Mouse (Mus musculus) forelimb bud, embryonic 11.5 days (tissue): ENCODE results near the gene Naa80.
A peak's percentile ranks its signal among the peaks of the same experiment; 100 is the strongest.
"Not testable (repeated sequence)": the region's sequence is repeated elsewhere in the genome, so short reads cannot be mapped to it uniquely, and the experiment has no call there.

Source experiments
- DNase-seq: peaks from one replicate; pipeline ENCODE4 v3.0.0-alpha.2; 2012; ENCODE audit warnings: low read depth, low spot score

The Naa80 gene

GRCm38 (mm10) chr9:107571534-107572326, 7.0 kb upstream of the Naa80 start:
- DNase-seq = no peak

- DNase-seq = no peak
These were observed 6.4 kb upstream of the Naa80 start for GRCm38 (mm10) chr9:107572327-107572662.

- not testable (repeated sequence) for DNase-seq
These were observed 4.9 kb upstream of the Naa80 start for GRCm38 (mm10) chr9:107573774-107574173.

DNA sequence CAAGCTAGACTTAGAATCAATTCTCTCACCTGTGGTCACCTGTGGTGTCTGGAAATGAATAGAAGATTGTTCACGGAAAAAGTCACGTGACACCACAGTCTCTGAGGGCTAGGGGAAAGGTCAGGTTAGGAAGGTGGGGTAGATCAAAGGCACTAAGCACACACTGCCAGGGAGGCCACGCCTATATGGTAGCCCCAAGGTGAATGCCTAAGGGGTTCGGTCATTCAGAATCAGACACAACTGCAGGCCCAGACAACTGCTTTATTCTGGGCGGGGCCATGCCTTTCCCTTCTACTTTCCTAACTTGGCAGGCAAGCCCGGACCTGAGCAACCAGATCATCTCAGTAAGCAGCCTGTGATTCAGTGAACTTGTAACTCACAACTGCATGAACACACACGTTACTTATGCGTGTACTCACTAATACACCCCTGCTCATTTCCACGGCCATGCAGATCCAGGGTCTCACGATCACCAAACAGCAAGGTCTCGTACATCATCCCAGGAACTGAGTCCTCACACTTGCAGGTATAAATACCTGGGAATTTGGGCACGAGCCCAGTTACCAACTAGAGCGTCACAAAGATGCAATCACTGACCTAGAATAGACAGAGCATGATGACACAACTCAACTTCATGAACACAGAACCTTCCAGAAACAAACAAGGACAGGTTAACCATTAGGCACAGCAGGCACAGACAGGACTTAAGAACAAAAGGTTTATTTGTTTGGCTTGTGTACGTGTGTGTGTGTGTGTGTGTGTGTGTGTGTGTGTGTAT, 2.9 kb upstream of the Naa80 start:
- DNase-seq = no peak

DNA sequence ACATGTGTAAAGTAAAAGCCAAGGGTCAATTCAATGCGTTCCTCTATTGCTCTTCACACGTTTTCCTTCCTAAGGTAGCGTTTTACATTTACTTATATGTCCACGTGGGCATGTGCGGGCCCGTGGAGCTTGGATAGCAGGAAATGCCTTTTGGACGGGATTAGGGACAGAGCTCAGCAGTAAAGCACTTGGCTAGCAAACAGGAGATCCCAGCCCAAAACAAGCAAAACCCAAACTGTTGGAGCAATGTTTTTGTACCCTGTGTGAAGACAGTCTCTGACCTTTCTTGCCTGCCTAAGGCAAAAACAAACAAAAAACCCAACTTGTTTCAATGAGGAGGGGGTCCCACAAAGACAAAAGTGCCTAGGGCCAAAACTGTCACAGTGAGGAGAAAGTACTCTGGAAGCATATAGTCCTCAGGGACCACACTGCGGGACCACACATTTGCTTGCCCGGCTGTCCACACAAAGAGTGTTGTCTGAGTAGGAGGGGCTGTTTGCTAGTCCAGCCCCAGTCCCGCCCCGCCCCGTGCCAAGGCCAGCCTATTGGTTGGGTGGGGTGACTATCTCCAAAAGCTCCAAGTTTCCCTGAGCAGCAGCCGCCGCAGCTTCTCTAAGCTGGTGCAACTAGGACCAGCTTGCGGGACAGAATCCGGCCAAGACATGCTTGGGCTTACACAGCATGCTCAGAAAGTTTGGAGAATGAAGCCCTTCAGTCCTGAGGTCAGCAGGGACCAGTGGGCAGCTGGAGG, 2.2 kb upstream of the Naa80 start, which contains the start of gene Hyal1:
Gene Hyal1, plus strand, starts transcription at position 571 of the 751 bp plus-strand sequence.
- DNase-seq = peak; percentile 70

- DNase-seq = no peak
These were observed 816 bp upstream of the Naa80 start for GRCm38 (mm10) chr9:107577871-107578270.

GRCm38 (mm10) chr9:107579023-107579900, 575 bp downstream of the Naa80 start:
- no peak for DNase-seq

- DNase-seq = peak; percentile 77
These were observed 2.0 kb downstream of the Naa80 start, which contains the start of gene Hyal3 for GRCm38 (mm10) chr9:107580501-107581317. Gene Hyal3 (plus strand): TSS chr9:107580818.

DNA sequence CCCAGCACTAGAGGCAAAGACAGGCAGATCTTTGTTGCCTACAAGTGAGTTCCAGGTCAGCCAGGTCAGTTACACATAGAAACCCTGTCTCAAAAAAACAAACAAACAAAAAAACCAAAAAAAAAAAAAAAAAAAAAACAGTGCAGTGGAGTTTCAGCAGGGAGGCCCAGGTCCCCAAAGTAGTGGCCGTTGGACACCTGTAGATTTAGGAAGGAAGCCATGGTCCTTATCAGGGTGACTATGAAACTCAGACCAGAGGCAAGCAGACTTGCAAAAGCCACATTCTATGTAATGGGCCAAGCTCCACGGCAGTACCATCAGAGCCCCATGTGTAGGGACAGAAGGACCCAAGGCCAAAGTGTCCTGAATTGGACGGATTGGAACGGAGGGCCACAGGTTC, 2.9 kb downstream of the Naa80 start:
- no peak for DNase-seq

DNA sequence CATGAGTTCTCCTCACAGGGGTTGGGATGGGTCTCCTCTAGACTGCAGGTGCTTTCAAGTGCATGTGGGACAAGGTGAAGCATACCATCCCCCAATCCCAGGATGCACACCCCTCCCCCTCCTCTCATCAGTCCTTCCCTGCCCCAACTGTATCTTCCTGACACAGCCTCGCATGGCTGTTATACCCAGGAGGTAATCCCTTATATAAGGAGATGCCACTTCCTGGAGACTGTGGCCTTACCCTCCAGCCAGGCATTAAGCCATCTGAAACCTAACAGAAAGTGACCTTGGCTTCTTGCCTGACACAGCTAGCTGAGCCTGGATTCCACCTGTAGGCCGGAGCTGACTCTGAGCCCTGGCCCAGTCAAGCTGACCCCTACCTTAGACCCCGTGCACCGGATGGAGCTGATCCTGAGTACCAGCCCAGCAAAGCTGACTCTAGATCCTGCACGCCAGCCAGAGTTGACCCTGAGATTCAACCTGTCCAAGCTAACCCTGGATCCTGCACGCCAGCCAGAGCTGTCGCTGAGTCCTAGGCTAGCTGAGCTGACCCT, 3.9 kb downstream of the Naa80 start:
- no peak for DNase-seq

GRCm38 (mm10) chr9:107583174-107583573, 4.5 kb downstream of the Naa80 start:
- DNase-seq = no peak

DNA sequence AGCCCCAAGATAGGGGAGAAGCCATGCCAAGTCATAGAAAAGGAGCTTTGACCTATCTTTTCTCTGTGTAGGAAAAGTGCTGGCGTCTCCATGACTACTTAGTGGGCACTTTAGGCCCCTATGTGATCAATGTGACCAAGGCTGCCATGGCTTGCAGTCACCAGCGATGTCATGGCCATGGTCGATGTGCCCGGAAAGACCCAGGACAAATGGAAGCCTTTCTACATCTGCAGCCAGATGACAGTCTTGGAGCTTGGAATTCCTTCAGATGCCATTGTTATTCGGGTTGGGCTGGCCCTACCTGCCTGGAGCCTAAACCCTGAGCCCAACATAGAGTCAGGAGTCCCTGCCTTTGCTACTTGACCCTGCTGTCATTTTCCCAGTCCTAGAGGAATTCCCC, 7.8 kb downstream of the Naa80 start:
- DNase-seq = no peak

DNA sequence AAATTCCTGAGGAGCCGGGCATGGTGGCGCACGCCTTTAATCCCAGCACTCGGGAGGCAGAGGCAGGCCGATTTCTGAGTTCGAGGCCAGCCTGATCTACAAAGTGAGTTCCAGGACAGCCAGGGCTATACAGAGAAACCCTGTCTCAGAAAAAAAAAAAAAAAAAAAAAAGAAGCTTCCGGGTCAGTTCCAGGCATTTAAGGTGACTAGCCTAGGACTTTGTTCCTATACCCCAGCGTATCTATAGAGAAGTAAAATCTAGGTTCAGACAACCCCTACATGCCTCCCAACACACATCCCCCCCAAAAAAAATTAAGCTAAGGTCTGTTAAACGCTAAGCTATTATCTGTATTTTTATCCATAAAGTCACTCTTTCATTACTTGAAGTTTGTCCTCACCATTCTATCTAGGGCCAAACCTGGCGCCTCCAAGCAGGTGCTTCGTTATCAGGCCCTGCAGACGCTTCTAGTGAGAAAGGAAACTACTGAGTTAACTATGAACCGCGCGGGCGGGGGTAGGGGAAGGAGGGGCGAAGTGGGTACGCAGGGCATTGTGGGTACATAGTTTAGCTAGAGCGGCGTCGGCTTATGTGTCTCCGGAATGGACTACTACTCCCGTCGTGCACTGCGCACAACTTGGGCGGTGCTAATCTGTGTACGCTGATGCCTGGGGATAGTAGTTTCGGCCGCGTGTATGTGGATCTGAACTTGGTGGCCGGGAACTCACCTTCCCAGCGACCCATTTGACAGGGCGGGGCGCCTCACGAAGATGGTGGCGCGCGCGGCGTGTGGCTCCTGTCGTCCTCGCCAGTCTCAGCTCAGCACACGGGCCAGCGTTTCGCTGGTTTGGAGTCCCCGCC, 8.5 kb downstream of the Naa80 start, which contains the start of gene Ifrd2:
Gene Ifrd2, plus strand, starts transcription at position 669 of the 859 bp plus-strand sequence.
- DNase-seq = peak; percentile 97

- DNase-seq = no peak
These were observed 9.3 kb downstream of the Naa80 start for GRCm38 (mm10) chr9:107587833-107588639.

DNA sequence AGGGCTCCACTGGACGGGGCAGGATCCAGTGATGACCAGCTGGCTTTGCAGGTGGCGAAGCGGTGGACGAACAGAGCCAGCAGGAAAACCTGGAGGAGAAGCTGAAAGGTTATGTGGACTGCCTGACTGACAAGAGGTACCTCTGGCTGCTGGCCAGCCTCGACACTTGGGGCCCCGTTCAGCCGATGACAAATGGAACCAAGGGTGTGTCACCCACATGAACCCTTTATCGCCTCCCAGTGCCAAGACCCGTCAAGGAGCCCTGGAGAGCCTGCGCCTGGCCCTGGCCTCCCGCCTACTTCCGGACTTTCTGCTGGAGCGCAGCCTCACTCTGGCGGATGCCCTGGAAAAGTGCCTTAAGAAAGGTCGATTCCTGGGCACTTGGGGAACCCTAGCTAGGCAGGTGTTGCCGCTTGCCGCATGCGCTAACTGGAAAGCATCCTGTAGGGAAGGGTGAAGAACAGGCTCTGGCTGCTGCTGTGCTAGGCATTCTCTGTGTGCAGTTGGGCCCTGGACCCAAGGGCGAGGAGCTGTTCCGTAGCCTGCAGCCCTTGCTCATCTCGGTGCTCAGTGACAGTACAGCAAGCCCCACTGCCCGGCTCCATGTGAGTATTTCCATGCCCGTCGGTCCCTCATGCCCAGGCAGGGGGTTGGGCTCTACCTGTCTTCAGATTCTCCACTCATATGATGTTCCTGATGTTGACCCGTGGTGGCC, 11.5 kb downstream of the Naa80 start:
- DNase-seq = no peak

DNA sequence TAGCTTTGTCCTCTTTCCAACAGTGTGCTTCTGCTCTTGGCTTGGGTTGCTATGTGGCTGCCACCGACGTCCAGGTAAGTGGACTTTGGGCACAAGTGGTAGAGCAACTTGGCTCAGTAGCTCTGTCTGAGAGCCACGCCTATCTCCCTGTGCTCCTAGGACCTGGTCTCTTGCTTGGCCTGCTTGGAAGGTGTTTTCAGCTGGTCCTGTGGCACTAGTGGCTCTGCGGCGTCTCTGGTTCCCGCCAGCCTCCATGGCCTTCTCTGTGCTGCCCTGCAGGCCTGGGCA, 12.0 kb downstream of the Naa80 start:
- DNase-seq = no peak

GRCm38 (mm10) chr9:107593101-107593976, 14.7 kb downstream of the Naa80 start:
- no peak for DNase-seq
